Mouse (Mus musculus): ENCODE measurements around the gene Peak1. TPM values are rescaled to one million over a fixed set of nuclear protein-coding genes. Genes with fewer than 3 reads are reported as not detected.
A peak's percentile ranks its signal among the peaks of the same experiment; 100 is the strongest.

The Peak1 gene
- polyA plus RNA-seq, 1 experiment = 8.2 TPM

GRCm38 (mm10) chr9:56207516-56207915, 210.4 kb downstream of the Peak1 start:
- Histone ChIP-seq H3K27me3 (ENCODE audit: control insufficient read depth, insufficient read depth, low read length) (no peaks in the 10 kb centered on the region), H3K4me3 (ENCODE audit: extremely low read depth, insufficient read depth, insufficient read length) (no peak overlapping the region), H3K4me1 (ENCODE audit: control insufficient read depth, insufficient read depth, insufficient read length) (no peaks in the 10 kb centered on the region; the same call in 1 of the 2 replicates), H3K36me3 (ENCODE audit: control insufficient read depth, insufficient read depth, low read length) (peaks cover 6% of the 10 kb centered on the region), H3K27ac (ENCODE audit: insufficient read depth, low read length) (no peak overlapping the region)
- 61% methylated on average over 5 of the region's 5 CpGs for WGBS
- no peak for DNase-seq (ENCODE audit: low read depth in 1 of 2, low spot score in 2 of 2)
- TF ChIP-seq POLR2A (IDR thresholded peaks at IDR 0.05; ENCODE audit: low read depth, low read length) (no peak), CTCF (IDR thresholded peaks at IDR 0.05; ENCODE audit: extremely low read depth, insufficient read depth, insufficient read length, insufficient replicate concordance) (no peak)

GRCm38 (mm10) chr9:56207083-56207482, 210.8 kb downstream of the Peak1 start:
- no peak overlapping the region for H3K4me3 ChIP-seq (ENCODE audit: extremely low read depth, insufficient read depth, insufficient read length)
- no peaks in the 10 kb centered on the region; the same call in 1 of the 2 replicates for H3K4me1 ChIP-seq (ENCODE audit: control insufficient read depth, insufficient read depth, insufficient read length)

GRCm38 (mm10) chr9:56205336-56205735, 212.5 kb downstream of the Peak1 start:
- no peak overlapping the region for H3K4me3 ChIP-seq (ENCODE audit: extremely low read depth, insufficient read depth, insufficient read length)
- no peaks in the 10 kb centered on the region; the same call in 1 of the 2 replicates for H3K4me1 ChIP-seq (ENCODE audit: control insufficient read depth, insufficient read depth, insufficient read length)
- peaks cover 6% of the 10 kb centered on the region for H3K36me3 ChIP-seq (ENCODE audit: control insufficient read depth, insufficient read depth, low read length)
- no peak for DNase-seq (ENCODE audit: low read depth in 1 of 2, low spot score in 2 of 2)
- no peaks in the 10 kb centered on the region for H3K27me3 ChIP-seq (ENCODE audit: control insufficient read depth, insufficient read depth, low read length)
- H3K27ac ChIP-seq (ENCODE audit: insufficient read depth, low read length) = no peak overlapping the region
- TF ChIP-seq POLR2A (IDR thresholded peaks at IDR 0.05; ENCODE audit: low read depth, low read length) = no peak
- no peak for TF ChIP-seq CTCF (IDR thresholded peaks at IDR 0.05; ENCODE audit: extremely low read depth, insufficient read depth, insufficient read length, insufficient replicate concordance)
- 94% methylated on average over 11 of the region's 11 CpGs for WGBS

More at GRCm38 (mm10) chr9:56207083-56207482, 210.8 kb downstream of the Peak1 start:
- 32% methylated on average over 10 of the region's 10 CpGs for WGBS
- H3K36me3 ChIP-seq (ENCODE audit: control insufficient read depth, insufficient read depth, low read length) = peaks cover 6% of the 10 kb centered on the region
- no peak overlapping the region for H3K27ac ChIP-seq (ENCODE audit: insufficient read depth, low read length)
- TF ChIP-seq CTCF (IDR thresholded peaks at IDR 0.05; ENCODE audit: extremely low read depth, insufficient read depth, insufficient read length, insufficient replicate concordance) (no peak), POLR2A (IDR thresholded peaks at IDR 0.05; ENCODE audit: low read depth, low read length) (no peak)
- DNase-seq (ENCODE audit: low read depth in 1 of 2, low spot score in 2 of 2) = no peak
- H3K27me3 ChIP-seq (ENCODE audit: control insufficient read depth, insufficient read depth, low read length) = no peaks in the 10 kb centered on the region

- Histone ChIP-seq H3K4me3 (ENCODE audit: extremely low read depth, insufficient read depth, insufficient read length) (no peak overlapping the region), H3K36me3 (ENCODE audit: control insufficient read depth, insufficient read depth, low read length) (peaks cover 6% of the 10 kb centered on the region), H3K4me1 (ENCODE audit: control insufficient read depth, insufficient read depth, insufficient read length) (no peaks in the 10 kb centered on the region; the same call in 1 of the 2 replicates), H3K27me3 (ENCODE audit: control insufficient read depth, insufficient read depth, low read length) (no peaks in the 10 kb centered on the region), H3K27ac (ENCODE audit: insufficient read depth, low read length) (no peak overlapping the region)
- 98% methylated on average over 4 of the region's 4 CpGs for WGBS
- TF ChIP-seq POLR2A (IDR thresholded peaks at IDR 0.05; ENCODE audit: low read depth, low read length) (no peak), CTCF (IDR thresholded peaks at IDR 0.05; ENCODE audit: extremely low read depth, insufficient read depth, insufficient read length, insufficient replicate concordance) (no peak)
- DNase-seq (ENCODE audit: low read depth in 1 of 2, low spot score in 2 of 2) = no peak
These were observed 213.6 kb downstream of the Peak1 start for GRCm38 (mm10) chr9:56204316-56204715.

- Histone ChIP-seq H3K36me3 (ENCODE audit: control insufficient read depth, insufficient read depth, low read length) (0 out of 2 replicates have a peak, but pooled peaks cover 2% of the 10 kb centered on the region), H3K4me3 (ENCODE audit: extremely low read depth, insufficient read depth, insufficient read length) (no peak overlapping the region), H3K27ac (ENCODE audit: insufficient read depth, low read length) (no peak overlapping the region), H3K4me1 (ENCODE audit: control insufficient read depth, insufficient read depth, insufficient read length) (no peaks in the 10 kb centered on the region), H3K27me3 (ENCODE audit: control insufficient read depth, insufficient read depth, low read length) (no peaks in the 10 kb centered on the region)
- DNase-seq (ENCODE audit: low read depth in 1 of 2, low spot score in 2 of 2) = peak; percentile 40 to 73
- TF ChIP-seq POLR2A (IDR thresholded peaks at IDR 0.05; ENCODE audit: low read depth, low read length) (no peak), CTCF (IDR thresholded peaks at IDR 0.05; ENCODE audit: extremely low read depth, insufficient read depth, insufficient read length, insufficient replicate concordance) (peak; percentile 87; the same call in 1 of the 2 replicates)
- WGBS = 39% methylated on average over 14 of the region's 14 CpGs
These were observed 217.1 kb downstream of the Peak1 start for GRCm38 (mm10) chr9:56200645-56201314.

- no peaks in the 10 kb centered on the region for H3K4me1 ChIP-seq (ENCODE audit: control insufficient read depth, insufficient read depth, insufficient read length)
These were observed 217.7 kb downstream of the Peak1 start for GRCm38 (mm10) chr9:56200200-56200599.

GRCm38 (mm10) chr9:56196921-56197320, 220.9 kb downstream of the Peak1 start:
- no peak for DNase-seq (ENCODE audit: low read depth in 1 of 2, low spot score in 2 of 2)
- TF ChIP-seq CTCF (IDR thresholded peaks at IDR 0.05; ENCODE audit: extremely low read depth, insufficient read depth, insufficient read length, insufficient replicate concordance) (no peak), POLR2A (IDR thresholded peaks at IDR 0.05; ENCODE audit: low read depth, low read length) (no peak)
- Histone ChIP-seq H3K4me3 (ENCODE audit: extremely low read depth, insufficient read depth, insufficient read length) (no peak overlapping the region), H3K27ac (ENCODE audit: insufficient read depth, low read length) (no peak overlapping the region), H3K27me3 (ENCODE audit: control insufficient read depth, insufficient read depth, low read length) (no peaks in the 10 kb centered on the region), H3K36me3 (ENCODE audit: control insufficient read depth, insufficient read depth, low read length) (no peaks in the 10 kb centered on the region), H3K4me1 (ENCODE audit: control insufficient read depth, insufficient read depth, insufficient read length) (no peaks in the 10 kb centered on the region)
- 90% methylated on average over 4 of the region's 4 CpGs for WGBS

More at GRCm38 (mm10) chr9:56200200-56200599, 217.7 kb downstream of the Peak1 start:
- no peak overlapping the region for H3K4me3 ChIP-seq (ENCODE audit: extremely low read depth, insufficient read depth, insufficient read length)
- no peak for TF ChIP-seq POLR2A (IDR thresholded peaks at IDR 0.05; ENCODE audit: low read depth, low read length)
- no peak for TF ChIP-seq CTCF (IDR thresholded peaks at IDR 0.05; ENCODE audit: extremely low read depth, insufficient read depth, insufficient read length, insufficient replicate concordance)
- no peaks in the 10 kb centered on the region for H3K27me3 ChIP-seq (ENCODE audit: control insufficient read depth, insufficient read depth, low read length)
- 74% methylated on average over 2 of the region's 2 CpGs for WGBS
- DNase-seq (ENCODE audit: low read depth in 1 of 2, low spot score in 2 of 2) = no peak
- no peaks in the 10 kb centered on the region for H3K36me3 ChIP-seq (ENCODE audit: control insufficient read depth, insufficient read depth, low read length)
- no peak overlapping the region for H3K27ac ChIP-seq (ENCODE audit: insufficient read depth, low read length)
